Mouse (Mus musculus): ENCODE data around the gene Ptbp1. TPM values are rescaled to one million over a fixed set of nuclear protein-coding genes. Genes with fewer than 3 reads are reported as not detected.
A peak's percentile ranks its signal among the peaks of the same experiment; 100 is the strongest.

Gene Ptbp1
- polyA plus RNA-seq, 1 experiment: 67.9 TPM

DNA sequence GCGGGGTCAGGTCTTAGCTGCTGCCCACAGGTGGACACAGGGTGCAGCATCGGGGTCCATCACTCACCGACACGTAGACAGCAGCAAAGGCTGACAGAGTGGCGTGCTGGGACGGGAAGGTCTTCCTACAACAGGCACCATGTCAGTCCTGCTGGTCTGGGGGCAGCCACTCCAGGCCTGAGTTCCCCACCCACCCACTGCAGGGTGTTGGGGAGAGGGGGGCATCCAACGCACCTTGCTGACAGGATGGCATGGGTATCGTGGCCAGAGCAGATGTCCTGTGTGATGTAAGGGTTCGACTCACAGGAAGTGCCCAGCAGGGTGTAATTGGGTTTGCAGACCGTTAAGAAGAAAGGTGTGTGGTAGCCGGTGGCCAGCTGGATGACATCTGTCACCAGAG is 12.4 kb downstream of the Ptbp1 start:
- TF ChIP-seq TAL1 (IDR thresholded peaks at IDR 0.05; ENCODE audit: low read length) (no peak), GATA1 (IDR thresholded peaks at IDR 0.05; ENCODE audit: low read length) (no peak)
- peaks cover 7% of the 10 kb centered on the region for H3K4me1 ChIP-seq (ENCODE audit: control insufficient read depth)
- H3K27me3 ChIP-seq (ENCODE audit: control insufficient read depth): no peaks in the 10 kb centered on the region; the same call in none of the 2 replicates
- H3K36me3 ChIP-seq (ENCODE audit: control insufficient read depth): peaks cover 47% of the 10 kb centered on the region
- H3K9me3 ChIP-seq (ENCODE audit: control insufficient read depth, low read length): no peaks in the 10 kb centered on the region
- no peak overlapping the region for H3K4me3 ChIP-seq (replicated peaks)

DNA sequence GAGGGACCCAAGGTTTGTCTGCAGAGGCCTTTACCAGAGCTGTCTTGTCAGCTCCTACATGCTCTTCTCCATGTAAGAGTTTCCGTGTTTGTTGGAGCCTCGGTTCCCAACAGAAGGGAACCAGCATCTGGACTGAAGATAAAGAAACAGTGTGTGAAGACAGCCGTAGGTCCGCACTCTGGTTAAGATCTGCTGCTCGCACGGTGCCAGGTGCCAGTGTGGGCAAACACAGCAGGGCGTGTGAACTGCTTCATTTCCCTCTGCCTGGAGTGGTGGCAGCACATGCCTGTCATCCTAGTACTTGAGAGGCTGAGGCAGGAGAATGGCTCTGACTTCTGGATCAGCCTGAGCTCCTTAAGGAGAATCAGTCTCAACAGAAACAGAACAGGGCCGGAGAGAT is 17.6 kb downstream of the Ptbp1 start:
- Histone ChIP-seq H3K4me3 (replicated peaks) (no peak overlapping the region), H3K36me3 (ENCODE audit: control insufficient read depth) (no peaks in the 10 kb centered on the region), H3K4me1 (ENCODE audit: control insufficient read depth) (peaks cover 10% of the 10 kb centered on the region), H3K9me3 (ENCODE audit: control insufficient read depth, low read length) (no peaks in the 10 kb centered on the region), H3K27me3 (ENCODE audit: control insufficient read depth) (peaks cover 39% of the 10 kb centered on the region)
- TF ChIP-seq GATA1 (IDR thresholded peaks at IDR 0.05; ENCODE audit: low read length): no peak

DNA sequence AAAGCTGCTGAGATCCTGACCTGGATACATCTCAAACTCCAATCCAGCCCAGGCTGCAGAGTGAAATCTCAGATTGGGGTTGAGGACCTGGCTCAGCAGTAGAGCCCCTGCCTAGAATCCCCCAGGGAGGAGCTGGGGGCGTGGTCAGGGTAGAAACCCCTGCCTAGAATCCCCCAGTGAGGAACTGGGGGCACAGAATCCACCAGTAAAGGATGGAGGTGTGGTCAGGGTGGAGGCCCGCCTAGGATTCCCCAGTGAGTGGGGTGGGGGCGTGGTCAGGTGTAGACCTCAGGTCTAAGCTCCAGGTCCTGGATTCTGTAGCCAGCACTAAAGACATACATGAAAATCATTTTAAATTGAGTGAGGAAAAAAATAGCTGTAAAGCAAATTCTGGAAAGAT is 18.6 kb downstream of the Ptbp1 start:
- Histone ChIP-seq H3K36me3 (ENCODE audit: control insufficient read depth) (no peaks in the 10 kb centered on the region), H3K27me3 (ENCODE audit: control insufficient read depth) (peaks cover 49% of the 10 kb centered on the region), H3K9me3 (ENCODE audit: control insufficient read depth, low read length) (no peaks in the 10 kb centered on the region), H3K4me1 (ENCODE audit: control insufficient read depth) (peaks cover 19% of the 10 kb centered on the region), H3K4me3 (replicated peaks) (no peak overlapping the region)
- no peak for TF ChIP-seq GATA1 (IDR thresholded peaks at IDR 0.05; ENCODE audit: low read length)

DNA sequence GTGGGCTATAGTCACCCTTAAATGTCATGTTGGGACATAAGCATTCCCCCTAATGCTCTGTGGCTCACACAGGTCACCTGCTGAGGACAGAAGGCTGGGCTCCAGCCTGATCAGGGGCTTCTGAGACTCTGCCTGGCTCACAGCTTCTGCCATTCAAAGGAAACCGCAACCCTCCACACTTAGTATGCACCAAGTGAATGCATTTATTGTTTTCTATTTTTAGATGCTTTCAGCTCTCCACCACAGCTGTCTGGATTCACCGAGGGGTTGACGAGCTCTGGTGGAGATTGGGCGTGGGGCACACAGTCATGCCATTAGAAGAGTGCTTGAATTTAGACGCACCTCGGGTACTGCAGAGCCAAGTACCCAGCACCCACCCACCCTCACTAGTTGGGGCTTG is 19.1 kb downstream of the Ptbp1 start:
- no peak for TF ChIP-seq GATA1 (IDR thresholded peaks at IDR 0.05; ENCODE audit: low read length)
- TF ChIP-seq TAL1 (IDR thresholded peaks at IDR 0.05; ENCODE audit: low read length): no peak
- no peak overlapping the region for H3K4me3 ChIP-seq (replicated peaks)
- no peaks in the 10 kb centered on the region for H3K36me3 ChIP-seq (ENCODE audit: control insufficient read depth)
- H3K27me3 ChIP-seq (ENCODE audit: control insufficient read depth): peaks cover 54% of the 10 kb centered on the region
- peaks cover 21% of the 10 kb centered on the region for H3K4me1 ChIP-seq (ENCODE audit: control insufficient read depth)
- H3K9me3 ChIP-seq (ENCODE audit: control insufficient read depth, low read length): no peaks in the 10 kb centered on the region

GRCm38 (mm10) chr10:79873715-79874289 is 19.6 kb downstream of the Ptbp1 start:
- peaks cover 58% of the 10 kb centered on the region for H3K27me3 ChIP-seq (ENCODE audit: control insufficient read depth)
- TF ChIP-seq GATA1 (IDR thresholded peaks at IDR 0.05; ENCODE audit: low read length) (no peak), TAL1 (IDR thresholded peaks at IDR 0.05; ENCODE audit: low read length) (no peak)
- peak overlapping the region; percentile 40 for H3K4me3 ChIP-seq (replicated peaks)
- H3K9me3 ChIP-seq (ENCODE audit: control insufficient read depth, low read length): no peaks in the 10 kb centered on the region
- H3K36me3 ChIP-seq (ENCODE audit: control insufficient read depth): no peaks in the 10 kb centered on the region
- H3K4me1 ChIP-seq (ENCODE audit: control insufficient read depth): peaks cover 21% of the 10 kb centered on the region

GRCm38 (mm10) chr10:79874290-79874862 is 20.1 kb downstream of the Ptbp1 start, which contains the start of the genes Prtn3 and Plppr3:
Prtn3 (plus strand) TSS chr10:79874476.
Plppr3 (minus strand) TSS chr10:79874634.
- peaks cover 60% of the 10 kb centered on the region for H3K27me3 ChIP-seq (ENCODE audit: control insufficient read depth)
- TF ChIP-seq GATA1 (IDR thresholded peaks at IDR 0.05; ENCODE audit: low read length): no peak
- no peak for TF ChIP-seq TAL1 (IDR thresholded peaks at IDR 0.05; ENCODE audit: low read length)
- peaks cover 21% of the 10 kb centered on the region for H3K4me1 ChIP-seq (ENCODE audit: control insufficient read depth)
- H3K9me3 ChIP-seq (ENCODE audit: control insufficient read depth, low read length): no peaks in the 10 kb centered on the region
- no peaks in the 10 kb centered on the region for H3K36me3 ChIP-seq (ENCODE audit: control insufficient read depth)
- H3K4me3 ChIP-seq (replicated peaks): peak within 1 kb of the TSS; percentile 40

- no peaks in the 10 kb centered on the region for H3K36me3 ChIP-seq (ENCODE audit: control insufficient read depth)
- TF ChIP-seq TAL1 (IDR thresholded peaks at IDR 0.05; ENCODE audit: low read length): no peak
- TF ChIP-seq GATA1 (IDR thresholded peaks at IDR 0.05; ENCODE audit: low read length): no peak
- H3K4me3 ChIP-seq (replicated peaks): no peak overlapping the region
- H3K4me1 ChIP-seq (ENCODE audit: control insufficient read depth): peaks cover 43% of the 10 kb centered on the region
- no peaks in the 10 kb centered on the region for H3K9me3 ChIP-seq (ENCODE audit: control insufficient read depth, low read length)
- peaks cover 76% of the 10 kb centered on the region for H3K27me3 ChIP-seq (ENCODE audit: control insufficient read depth)
Measured at GRCm38 (mm10) chr10:79877174-79877573, 22.9 kb downstream of the Ptbp1 start.

- no peak for TF ChIP-seq GATA1 (IDR thresholded peaks at IDR 0.05; ENCODE audit: low read length)
- no peak for TF ChIP-seq TAL1 (IDR thresholded peaks at IDR 0.05; ENCODE audit: low read length)
- Histone ChIP-seq H3K4me1 (ENCODE audit: control insufficient read depth) (peaks cover 48% of the 10 kb centered on the region), H3K9me3 (ENCODE audit: control insufficient read depth, low read length) (no peaks in the 10 kb centered on the region), H3K4me3 (replicated peaks) (no peak overlapping the region), H3K36me3 (ENCODE audit: control insufficient read depth) (no peaks in the 10 kb centered on the region), H3K27me3 (ENCODE audit: control insufficient read depth) (peaks cover 77% of the 10 kb centered on the region)
Measured at GRCm38 (mm10) chr10:79877757-79878156, 23.5 kb downstream of the Ptbp1 start.

- peaks cover 41% of the 10 kb centered on the region for H3K4me1 ChIP-seq (ENCODE audit: control insufficient read depth)
- H3K4me3 ChIP-seq (replicated peaks): no peak overlapping the region
- H3K36me3 ChIP-seq (ENCODE audit: control insufficient read depth): no peaks in the 10 kb centered on the region
- no peaks in the 10 kb centered on the region for H3K9me3 ChIP-seq (ENCODE audit: control insufficient read depth, low read length)
- peaks cover 67% of the 10 kb centered on the region for H3K27me3 ChIP-seq (ENCODE audit: control insufficient read depth)
- TF ChIP-seq TAL1 (IDR thresholded peaks at IDR 0.05; ENCODE audit: low read length) (no peak), GATA1 (IDR thresholded peaks at IDR 0.05; ENCODE audit: low read length) (no peak)
Measured at GRCm38 (mm10) chr10:79879527-79879926, 25.3 kb downstream of the Ptbp1 start.

All from erythroblast, embryonic 14.5 days (primary cell).